Mouse (Mus musculus) T-helper 1 cell (primary cell): Measurements from ENCODE around the gene Mrpl23.

Source experiments
- in situ Hi-C: fragments of 300-600 bp; cut with MboI, MseI; formaldehyde crosslinking; loops from one replicate; pipeline ENCODE4 v1.15.1; 2025; ENCODE audit warnings: high pct_unique_total_duplicates

Gene Mrpl23

GRCm38 (mm10) chr7:142550935-142551373 is 18.5 kb downstream of the Mrpl23 start:
- in situ Hi-C loops: no loop called here

- in situ Hi-C loops: no loop called here
These were observed 19.2 kb downstream of the Mrpl23 start for GRCm38 (mm10) chr7:142551691-142552090.

- in situ Hi-C loops: no loop called here
These were observed 20.3 kb downstream of the Mrpl23 start for GRCm38 (mm10) chr7:142552591-142553416.

GRCm38 (mm10) chr7:142553417-142554335 is 21.2 kb downstream of the Mrpl23 start:
- in situ Hi-C loops: no loop called here

- in situ Hi-C loops: no loop called here
These were observed 22.1 kb downstream of the Mrpl23 start for GRCm38 (mm10) chr7:142554625-142555024.

GRCm38 (mm10) chr7:142555366-142556088 is 23.0 kb downstream of the Mrpl23 start:
- in situ Hi-C loops: no loop called here

GRCm38 (mm10) chr7:142556089-142556476 is 23.6 kb downstream of the Mrpl23 start:
- in situ Hi-C loops: no loop called here

GRCm38 (mm10) chr7:142557696-142558095 is 25.2 kb downstream of the Mrpl23 start:
- in situ Hi-C loops: no loop called here

GRCm38 (mm10) chr7:142558511-142559146 is 26.1 kb downstream of the Mrpl23 start:
- in situ Hi-C loops: no loop called here

GRCm38 (mm10) chr7:142559651-142560175 is 27.2 kb downstream of the Mrpl23 start:
- in situ Hi-C loops: loop anchor here (10.0 kb wide), 1 partner anchor 875 kb away; no protein-coding TSS in a partner anchor

GRCm38 (mm10) chr7:142560942-142561855 is 28.7 kb downstream of the Mrpl23 start:
- in situ Hi-C loops: loop anchor here (10.0 kb wide), 1 partner anchor 876 kb away; no protein-coding TSS in a partner anchor

GRCm38 (mm10) chr7:142561856-142562404 is 29.4 kb downstream of the Mrpl23 start:
- in situ Hi-C loops: loop anchor here (10.0 kb wide), 1 partner anchor 877 kb away; no protein-coding TSS in a partner anchor

GRCm38 (mm10) chr7:142563168-142563567 is 30.7 kb downstream of the Mrpl23 start:
- in situ Hi-C loops: loop anchor here (10.0 kb wide), 1 partner anchor 878 kb away; no protein-coding TSS in a partner anchor

- in situ Hi-C loops: loop anchor here (10.0 kb wide), 1 partner anchor 880 kb away; no protein-coding TSS in a partner anchor
These were observed 32.6 kb downstream of the Mrpl23 start for GRCm38 (mm10) chr7:142564955-142565643.

GRCm38 (mm10) chr7:142566512-142566911 is 34.0 kb downstream of the Mrpl23 start:
- in situ Hi-C loops: loop anchor here (10.0 kb wide), 1 partner anchor 882 kb away; no protein-coding TSS in a partner anchor

GRCm38 (mm10) chr7:142568985-142569384 is 36.5 kb downstream of the Mrpl23 start:
- in situ Hi-C loops: loop anchor here (10.0 kb wide), 1 partner anchor 884 kb away; no protein-coding TSS in a partner anchor

GRCm38 (mm10) chr7:142570565-142570964 is 38.1 kb downstream of the Mrpl23 start:
- in situ Hi-C loops: no loop called here

- in situ Hi-C loops: no loop called here
These were observed 39.2 kb downstream of the Mrpl23 start for GRCm38 (mm10) chr7:142571458-142572220.
